In the genomic region with DNA sequence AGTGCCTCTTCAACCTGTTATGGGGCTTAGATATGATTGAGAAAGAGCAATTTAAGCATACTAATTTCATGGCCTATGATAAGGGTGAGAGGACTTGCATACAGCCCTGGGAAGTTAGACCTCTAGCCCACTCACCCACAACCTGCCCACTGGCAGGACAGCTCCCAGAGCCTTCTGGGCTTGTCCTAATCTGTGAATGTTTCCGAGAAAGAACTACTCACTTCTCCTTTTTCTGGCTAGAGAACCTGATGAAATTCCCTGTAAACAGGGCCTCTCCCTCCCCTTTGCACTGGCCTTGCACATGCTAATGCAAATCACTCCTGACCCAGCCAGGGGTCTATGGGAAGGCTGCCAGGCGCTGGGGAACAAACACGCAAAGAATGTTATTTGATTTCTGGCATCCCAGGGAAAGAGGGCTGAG, we compare ENCODE assay signal across 8 mouse cellular contexts.
A peak's percentile ranks its signal among the peaks of the same experiment; 100 is the strongest.
DNase-seq lines count a peak whose midpoint lies in the region; ATAC-seq and TF ChIP-seq lines count a peak whose summit lies in the region.

No protein-coding gene starts in this region.

- H3K4me1 ChIP-seq in heart, embryonic 15.5 days (replicated peaks), result peaks cover 14% of the 10 kb centered on the region; the same call in 1 of the 2 replicates
- H3K4me1 ChIP-seq in midbrain, embryonic 13.5 days (replicated peaks), result peaks cover 8% of the 10 kb centered on the region

- no peak for TF ChIP-seq CTCF in brain, embryonic 14.5 days (IDR thresholded peaks at IDR 0.05; ENCODE audit: borderline replicate concordance, extremely low read depth, insufficient read depth, insufficient read length)

- no peak for TF ChIP-seq POLR2A in brain, embryonic 14.5 days (IDR thresholded peaks at IDR 0.05; ENCODE audit: borderline replicate concordance, extremely low read depth, insufficient read depth, insufficient read length, poor library complexity, severe bottlenecking)

- H3K27ac ChIP-seq in heart, embryonic 15.5 days, result peak overlapping the region; percentile 79
- H3K27ac ChIP-seq in midbrain, embryonic 13.5 days, result no peak overlapping the region

- peak; percentile 14 for DNase-seq in gastrocnemius, postnatal 10 days
- no peak for DNase-seq in gastrocnemius, adult 8-10 months (ENCODE audit: low spot score in 2 of 2)
- peak; percentile 90 for DNase-seq in brain, embryonic 14.5 days (ENCODE audit: low read depth)
- DNase-seq in kidney, postnatal 25 days, result peak; percentile 83 to 85
- DNase-seq in spleen, postnatal 4 days (ENCODE audit: low spot score in 2 of 2), result no peak

- no peaks in the 10 kb centered on the region for H3K9me3 ChIP-seq in heart, embryonic 15.5 days (replicated peaks)
- H3K9me3 ChIP-seq in midbrain, embryonic 13.5 days, result no peaks in the 10 kb centered on the region

- no peaks in the 10 kb centered on the region for H3K27me3 ChIP-seq in heart, embryonic 15.5 days
- H3K27me3 ChIP-seq in midbrain, embryonic 13.5 days, result no peaks in the 10 kb centered on the region

- no peak overlapping the region for H3K4me2 ChIP-seq in heart, embryonic 15.5 days
- no peak overlapping the region for H3K4me2 ChIP-seq in midbrain, embryonic 13.5 days (replicated peaks)

- 3% methylated on average over 3 of the region's 3 CpGs for WGBS in heart, embryonic 15.5 days
- WGBS in midbrain, embryonic 13.5 days, result 1% methylated on average over 3 of the region's 3 CpGs

- peak; percentile 90 for ATAC-seq in heart, embryonic 15.5 days (replicated peaks; ENCODE audit: insufficient number of reproducible peaks, insufficient read depth, low FRiP score, low read depth)
- ATAC-seq in midbrain, embryonic 13.5 days, result peak; percentile 74
- ATAC-seq in activated CD4-positive, CD25-positive, alpha-beta regulatory T cell, adult 4 months, result no peak

- no peak overlapping the region for H3K9ac ChIP-seq in heart, embryonic 15.5 days
- H3K9ac ChIP-seq in midbrain, embryonic 13.5 days (replicated peaks), result no peak overlapping the region

- H3K4me3 ChIP-seq in heart, embryonic 15.5 days, result no peak overlapping the region
- no peak overlapping the region for H3K4me3 ChIP-seq in midbrain, embryonic 13.5 days (replicated peaks)

- no peaks in the 10 kb centered on the region for H3K36me3 ChIP-seq in heart, embryonic 15.5 days
- no peaks in the 10 kb centered on the region for H3K36me3 ChIP-seq in midbrain, embryonic 13.5 days

Comparison
In these comparisons a context has a peak if more than half of its experiments do, and no peak if none do; other contexts are left out.
1. DNase-seq: peak in gastrocnemius, postnatal 10 days (single experiment), brain, embryonic 14.5 days (single experiment) and kidney, postnatal 25 days (2 of 2); none in gastrocnemius, adult 8-10 months (0 of 2) and spleen, postnatal 4 days (0 of 2).